Mouse (Mus musculus) heart, postnatal 10 days (tissue): ENCODE data around the gene Myo1d. TPM values are rescaled to one million over a fixed set of nuclear protein-coding genes. Genes with fewer than 3 reads are reported as not detected.
"Not testable (repeated sequence)": the region's sequence is repeated elsewhere in the genome, so short reads cannot be mapped to it uniquely, and the experiment has no call there.

Experiments
- DNase-seq, 2 experiments: peaks; one replicate each; pipeline ENCODE4 v3.0.0; 2021
- intact Hi-C: fragments of 180-260 bp; cut with DNase I; formaldehyde crosslinking; loops from one replicate; pipeline ENCODE4 v1.15.1; 2025
- total RNA-seq, 2 experiments: library from RNA; stranded (reverse); gene quantifications; 2 replicates each; pipeline ENCODE4 v1.2.3; 2021

Gene Myo1d
- total RNA-seq, 2 experiments from 2014 or later: 17.6 to 19.0 TPM

DNA sequence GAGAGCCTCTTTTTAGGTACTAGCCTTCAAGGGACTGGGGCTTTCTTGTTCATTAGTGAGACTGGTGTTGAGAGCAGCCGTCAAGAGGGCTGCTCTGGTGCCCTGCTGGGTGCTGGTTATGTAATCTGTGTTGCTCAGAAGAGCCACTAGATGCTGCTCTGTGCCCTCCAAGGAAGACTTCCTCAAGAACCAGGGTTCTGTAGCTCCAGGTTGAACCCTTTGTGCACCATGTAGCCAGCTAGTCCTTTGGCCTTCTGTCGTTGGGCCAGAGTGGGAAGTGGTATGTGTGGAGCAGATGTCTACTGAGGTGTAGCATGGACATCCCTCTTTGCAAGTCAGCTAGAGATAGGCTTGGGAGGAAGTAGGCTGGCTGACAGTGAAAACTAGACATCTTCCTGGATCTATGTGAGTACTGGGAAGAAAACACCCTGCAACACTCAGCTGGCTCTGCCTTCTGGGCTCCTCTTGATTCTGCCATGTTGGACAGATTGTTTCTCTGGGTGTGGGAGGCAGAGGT lies 305.6 kb downstream of the Myo1d start:
- DNase-seq: no peak
- intact Hi-C loops: no loop called here

DNA sequence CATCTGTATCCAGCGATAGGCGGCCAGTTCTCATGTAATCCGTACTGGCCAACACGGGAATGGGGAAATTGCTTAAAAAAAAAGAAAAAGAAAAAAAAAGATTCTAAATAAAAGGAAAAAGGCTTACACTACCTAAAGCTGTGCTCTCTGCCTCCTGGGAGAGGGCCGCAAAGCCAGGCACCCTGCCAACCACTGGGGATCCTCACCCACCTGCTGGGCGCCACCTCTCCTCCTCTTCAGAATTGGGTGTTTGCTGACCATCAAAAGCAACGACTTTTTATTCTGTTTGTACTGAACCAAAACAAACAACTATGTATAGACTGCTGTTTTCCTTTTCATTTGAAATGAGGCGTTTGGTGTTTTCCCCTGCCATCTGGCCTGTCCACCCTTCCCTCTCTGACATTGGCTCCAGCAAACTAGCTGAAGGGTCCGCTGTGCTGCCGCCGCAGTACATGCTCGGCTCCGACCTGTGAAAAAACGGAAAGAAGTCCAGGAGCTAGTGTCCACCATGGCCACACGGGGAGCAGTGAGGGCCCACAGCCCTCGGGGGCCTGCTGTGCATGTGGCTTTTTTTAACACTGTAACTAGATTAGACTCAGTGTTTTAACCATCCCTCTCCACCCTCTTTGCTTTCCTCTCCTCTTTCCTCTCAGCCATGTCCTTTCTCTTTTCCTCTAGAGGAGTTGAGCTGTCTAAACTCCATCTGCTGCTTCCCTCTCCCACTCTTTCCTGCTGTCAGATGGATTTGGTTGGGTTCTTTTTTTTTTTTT lies 307.8 kb downstream of the Myo1d start:
- intact Hi-C loops: no loop called here
- no peak for DNase-seq

GRCm38 (mm10) chr11:80463605-80464130 lies 316.2 kb downstream of the Myo1d start:
- DNase-seq: not testable (repeated sequence)
- intact Hi-C loops: loop anchor here (5.0 kb wide), 1 partner anchor 209 kb away; no protein-coding TSS in a partner anchor

DNA sequence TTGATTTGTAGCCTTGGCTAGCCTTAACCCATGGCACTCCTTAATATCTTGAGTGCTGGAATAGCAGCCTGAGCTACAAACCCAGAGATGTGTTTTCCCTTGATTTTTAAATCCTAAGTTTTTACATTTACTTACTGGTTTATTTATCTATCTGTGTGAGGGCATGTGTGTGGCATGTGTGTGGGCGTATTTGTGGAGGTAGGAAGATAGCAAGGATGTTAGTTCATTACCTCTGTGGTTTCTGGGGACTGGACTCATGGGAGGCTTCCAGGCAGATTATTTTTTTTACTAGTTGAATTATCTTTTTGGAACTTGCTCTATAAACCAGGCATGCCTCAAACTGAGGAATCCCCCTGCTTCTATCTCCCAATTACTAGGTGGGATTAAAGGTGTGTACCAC lies 326.6 kb downstream of the Myo1d start:
- intact Hi-C loops: no loop called here
- DNase-seq: no peak

DNA sequence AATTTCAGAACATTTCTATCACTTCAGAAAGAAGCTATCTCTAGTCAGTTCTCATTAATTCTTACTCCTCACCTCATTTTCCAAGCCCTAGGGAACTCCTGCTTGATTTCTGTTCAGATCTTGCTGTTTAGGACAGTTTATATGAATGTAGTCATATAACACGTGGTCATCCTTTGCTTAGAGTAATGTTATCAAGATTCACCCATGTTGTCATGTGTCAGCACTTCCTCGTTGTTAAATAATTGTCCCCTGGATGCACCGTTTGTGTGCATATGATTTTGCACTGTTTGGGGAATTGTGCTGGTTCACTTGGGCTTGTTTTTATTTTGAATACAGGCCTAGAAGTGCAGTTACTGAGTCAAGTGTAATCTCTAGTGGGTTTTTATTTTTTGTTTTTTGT lies 327.6 kb downstream of the Myo1d start:
- DNase-seq: no peak
- intact Hi-C loops: no loop called here

DNA sequence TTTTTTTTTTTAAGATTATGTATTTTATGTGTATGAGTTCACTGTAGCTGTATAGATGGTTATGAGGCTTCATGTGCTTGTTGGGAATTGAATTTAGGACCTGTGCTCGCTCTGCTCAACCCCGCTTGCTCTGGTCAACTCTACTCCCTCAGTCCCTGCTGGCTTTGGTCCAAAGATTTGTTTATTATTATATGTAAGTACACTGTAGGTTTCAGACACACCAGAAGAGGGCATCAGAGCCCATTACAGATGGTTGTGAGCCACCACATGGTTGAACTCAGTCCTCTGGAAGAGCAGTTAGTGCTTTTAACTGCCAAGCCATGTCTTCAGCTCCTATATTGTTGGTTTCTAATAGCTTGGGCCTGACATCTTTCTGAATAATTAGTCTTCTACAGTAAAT lies 330.0 kb downstream of the Myo1d start:
- intact Hi-C loops: no loop called here
- no peak for DNase-seq

GRCm38 (mm10) chr11:80446916-80447315 lies 332.9 kb downstream of the Myo1d start:
- intact Hi-C loops: no loop called here
- DNase-seq: no peak

Other genes with a start within 250 kb of the Myo1d start
- gene Tmem98, start 30.1 kb upstream of the Myo1d start, total RNA-seq: 10 to 100 TPM; 29.7 to 36.6 TPM
- gene Spaca3, start 78.3 kb upstream of the Myo1d start, total RNA-seq: not detected